Mouse (Mus musculus) lung, postnatal 14 days (tissue): ENCODE data around the gene Peak1.

Source experiments
- DNase-seq: peaks from one replicate; pipeline ENCODE4 v3.0.0; 2021

Gene Peak1

DNA sequence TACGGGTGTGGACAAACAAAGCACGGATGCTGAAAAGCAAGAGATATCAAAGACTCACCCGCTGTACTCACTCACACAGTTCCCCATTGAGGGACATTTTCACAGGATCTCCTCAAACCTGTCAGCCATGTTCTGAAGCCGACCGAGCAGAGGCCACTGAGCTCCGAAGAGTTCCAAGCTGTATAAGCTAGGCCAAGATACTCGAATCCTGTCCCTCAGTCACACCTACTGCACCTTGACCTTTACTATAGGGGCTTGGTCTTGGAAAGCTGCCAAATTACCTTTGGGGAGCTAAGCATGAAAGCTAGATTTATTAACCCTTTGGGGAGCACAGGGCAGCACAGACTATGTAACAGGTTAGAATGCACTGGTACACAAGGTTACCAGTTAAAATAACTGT lies 174.0 kb downstream of the Peak1 start:
- DNase-seq = no peak

DNA sequence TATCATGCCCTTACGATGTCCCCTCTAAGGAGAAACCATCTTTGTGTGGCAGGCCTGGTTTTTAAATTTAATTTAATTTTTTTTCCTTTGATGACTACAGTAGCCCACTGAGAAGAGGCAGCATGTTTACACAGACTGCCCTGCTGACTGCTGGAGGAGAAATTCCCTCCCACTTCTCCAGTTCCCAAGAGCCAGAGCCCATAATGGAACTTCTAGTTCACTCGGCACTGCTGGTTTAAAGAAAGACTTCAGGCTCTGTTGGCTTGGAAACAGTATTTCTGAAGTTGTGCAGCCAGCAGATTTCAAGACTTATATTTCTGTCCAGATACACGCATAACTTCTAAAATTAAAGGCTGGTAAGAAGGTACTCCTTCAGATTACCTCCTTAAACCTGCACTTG lies 175.2 kb downstream of the Peak1 start:
- DNase-seq = no peak

DNA sequence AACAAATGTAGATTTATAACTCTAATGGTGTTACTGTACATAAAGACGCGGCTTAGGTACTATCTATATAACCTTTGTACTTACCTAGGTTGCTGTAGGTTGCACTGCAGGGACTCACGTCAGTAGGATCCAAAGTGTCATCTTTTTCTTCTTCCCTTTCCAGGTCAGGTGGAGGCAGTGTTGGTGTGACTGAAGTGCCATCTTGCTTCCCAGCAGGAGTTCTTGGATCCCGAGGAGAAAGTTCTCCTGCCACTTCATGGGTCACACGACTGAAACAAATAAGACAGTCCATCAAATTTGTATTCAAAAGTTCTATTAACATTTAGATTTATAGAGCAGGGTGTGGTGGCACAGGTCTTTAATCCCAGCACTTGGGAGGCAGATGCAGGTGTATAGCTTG lies 176.8 kb downstream of the Peak1 start:
- DNase-seq = no peak

DNA sequence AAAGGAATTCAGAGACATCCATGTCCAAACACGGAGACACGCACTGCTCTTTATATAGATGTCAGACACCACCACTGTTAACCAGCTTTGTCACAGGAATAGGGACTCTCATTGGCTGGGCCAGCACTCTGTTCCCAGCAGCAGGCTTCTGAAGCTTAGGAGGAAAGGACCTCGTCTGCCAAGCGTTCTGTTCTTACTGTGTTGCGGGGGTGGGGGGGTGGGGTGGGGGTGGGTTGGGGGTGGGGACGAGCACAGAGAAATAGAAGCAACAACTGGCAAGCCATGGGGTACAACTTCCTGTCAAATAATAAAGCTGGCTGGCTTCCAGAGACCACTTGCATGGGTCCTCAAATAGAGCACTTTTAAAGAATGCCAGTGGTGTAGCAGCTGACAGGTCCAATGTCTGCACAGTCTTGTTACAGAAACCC lies 182.0 kb downstream of the Peak1 start:
- no peak for DNase-seq

DNA sequence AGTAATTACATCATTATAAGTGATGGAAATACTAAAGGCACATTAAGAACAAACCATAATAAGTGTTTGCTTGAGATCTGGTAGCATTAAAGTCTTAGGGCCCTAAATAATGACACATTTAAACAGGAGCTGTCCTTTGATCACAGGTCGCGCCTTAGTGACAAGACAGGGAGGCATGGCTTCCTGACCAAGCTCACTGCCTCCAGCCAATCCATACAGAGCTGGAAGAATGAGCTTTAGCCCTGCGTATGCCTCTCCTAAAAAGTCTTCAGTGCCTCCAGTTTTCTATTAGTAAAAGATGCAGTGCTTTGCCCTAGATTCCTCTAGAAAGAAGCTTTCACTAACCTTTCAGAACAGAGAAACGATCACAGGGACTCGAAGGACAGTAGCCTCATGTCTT lies 182.6 kb downstream of the Peak1 start:
- DNase-seq = no peak

DNA sequence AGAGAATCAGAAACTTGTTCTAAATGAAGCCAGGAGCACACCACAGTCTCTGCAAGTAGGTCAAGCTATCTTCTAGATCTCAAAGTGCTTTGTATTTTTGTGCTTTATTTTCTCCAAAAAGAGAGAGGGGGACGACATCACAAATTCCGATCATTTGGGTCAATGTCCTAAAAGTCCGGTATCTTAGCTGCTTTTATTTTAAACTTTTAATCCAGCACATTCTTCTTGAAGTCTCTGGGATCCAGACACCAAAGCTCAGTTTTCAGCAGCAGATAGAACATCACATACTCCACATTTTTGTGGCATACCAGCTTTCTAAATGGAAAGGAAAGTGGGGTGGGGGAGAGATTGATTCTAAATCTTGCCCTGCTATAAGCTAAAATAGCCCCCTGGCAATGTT lies 183.3 kb downstream of the Peak1 start:
- DNase-seq = no peak

DNA sequence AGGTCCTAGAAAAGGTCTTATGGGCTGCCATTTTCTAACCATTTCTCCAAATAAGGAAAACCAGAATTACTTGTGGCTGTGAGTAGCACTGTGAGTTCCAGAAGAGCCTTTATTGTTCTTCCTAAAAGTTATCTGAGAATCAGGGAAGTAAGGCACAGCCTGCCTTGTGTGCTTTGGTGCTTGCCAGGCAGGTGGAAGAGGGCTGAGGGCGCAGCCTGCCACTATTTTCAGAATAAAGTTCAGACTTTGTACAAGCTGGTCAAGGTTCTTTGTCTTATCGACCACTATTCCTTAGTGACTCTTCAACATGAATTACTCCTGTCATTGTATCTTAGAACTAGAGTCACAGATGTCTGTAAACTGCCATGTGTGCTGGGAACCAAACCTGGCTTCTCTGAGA lies 184.6 kb downstream of the Peak1 start:
- DNase-seq = no peak

DNA sequence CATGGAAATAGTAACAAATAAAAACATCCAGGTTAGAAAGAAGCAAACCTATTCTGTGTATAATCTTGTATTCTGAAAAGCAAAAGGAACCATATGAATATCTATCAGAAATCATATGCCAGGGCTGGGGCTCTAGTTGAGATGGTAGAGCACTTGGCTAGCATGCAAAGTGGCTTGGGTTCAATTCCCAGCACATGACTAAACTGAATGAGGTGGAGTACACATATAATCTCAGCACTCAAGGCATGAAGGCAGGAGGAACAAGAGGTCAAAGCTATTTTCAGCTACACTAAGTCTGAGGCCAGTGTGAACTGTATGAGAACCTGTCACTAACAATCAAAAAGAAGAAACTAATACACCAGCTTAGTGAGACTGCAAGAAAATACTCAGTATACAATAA lies 187.0 kb downstream of the Peak1 start:
- DNase-seq = no peak

DNA sequence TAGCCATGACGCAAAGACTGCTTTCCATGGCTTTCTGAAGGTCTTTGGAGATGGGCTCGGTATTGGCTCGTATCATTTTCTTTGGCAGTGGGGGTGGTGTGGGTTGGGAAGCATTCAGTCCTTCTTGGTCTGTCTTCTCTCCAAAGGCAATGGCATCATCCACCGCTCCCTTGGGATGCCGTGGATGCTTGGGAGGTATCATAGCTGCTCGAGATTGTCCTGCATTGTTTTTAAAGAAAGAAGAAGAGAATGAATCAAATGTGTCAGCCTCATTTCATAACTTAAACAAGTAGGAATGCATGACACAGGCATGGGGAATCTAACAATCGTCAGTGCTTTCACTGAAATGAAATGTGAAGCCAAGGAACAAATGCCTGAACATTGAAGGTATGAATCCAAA lies 190.2 kb downstream of the Peak1 start:
- DNase-seq = no peak

DNA sequence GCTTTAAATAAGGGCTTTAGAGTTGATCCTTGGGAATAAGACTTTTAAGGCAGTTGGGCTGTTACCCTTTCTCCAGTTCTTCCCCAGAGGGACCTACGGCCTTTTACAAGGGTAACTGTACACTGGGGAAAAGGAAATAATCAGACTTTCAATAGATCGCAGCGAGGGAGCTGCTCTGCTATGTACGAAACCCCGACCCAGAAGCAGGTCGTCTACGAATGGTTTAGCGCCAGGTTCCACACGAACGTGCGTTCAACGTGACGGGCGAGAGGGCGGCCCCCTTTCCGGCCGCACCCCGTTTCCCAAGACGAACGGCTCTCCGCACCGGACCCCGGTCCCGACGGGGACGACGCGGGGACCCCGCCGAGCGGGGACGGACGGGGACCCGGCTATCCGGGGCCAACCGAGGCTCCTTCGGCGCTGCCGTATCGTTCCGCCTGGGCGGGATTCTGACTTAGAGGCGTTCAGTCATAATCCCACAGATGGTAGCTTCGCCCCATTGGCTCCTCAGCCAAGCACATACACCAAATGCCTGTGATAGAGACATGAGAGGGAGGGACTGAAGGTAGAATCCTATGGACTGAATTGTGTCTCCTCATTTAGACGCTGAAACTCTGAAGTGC lies 194.3 kb downstream of the Peak1 start:
- DNase-seq = peak; percentile 71

DNA sequence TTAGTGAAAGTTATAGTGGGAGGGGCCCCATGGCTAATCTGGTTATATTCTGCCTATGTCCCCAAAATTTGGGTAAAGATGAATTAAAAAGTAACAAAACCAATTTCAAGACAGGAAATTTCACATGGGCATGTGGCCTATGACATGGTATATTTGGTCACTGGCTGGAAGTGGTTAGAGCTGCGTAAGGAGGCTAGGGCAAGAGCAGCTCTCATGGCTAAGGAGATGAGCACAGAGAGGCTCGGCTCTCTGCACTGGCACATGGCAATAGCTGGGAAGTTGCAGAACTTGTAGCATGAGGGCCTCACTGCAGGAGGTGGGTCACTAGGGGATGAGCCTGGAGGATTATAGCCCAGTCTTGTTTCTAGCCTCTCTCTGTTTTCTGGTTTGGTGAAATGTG lies 199.0 kb downstream of the Peak1 start:
- DNase-seq = no peak

DNA sequence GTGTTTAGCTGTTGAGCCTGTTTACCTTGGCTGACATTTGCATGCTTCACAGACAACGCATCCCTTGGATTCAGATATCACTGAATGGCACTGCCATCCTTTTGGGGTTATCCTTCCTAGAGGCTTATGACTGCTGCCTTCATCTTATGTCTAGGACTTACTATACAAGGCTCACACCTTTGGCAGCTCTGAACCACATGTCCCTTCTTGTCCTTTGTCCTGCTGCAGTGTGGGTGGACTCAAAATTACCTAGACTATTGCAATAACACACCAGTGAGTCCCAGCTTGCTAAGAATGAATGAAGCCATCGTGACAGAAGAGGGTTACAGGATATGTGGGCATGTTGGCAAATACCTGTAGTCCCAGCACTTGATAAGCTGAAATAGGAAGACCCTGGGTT lies 199.8 kb downstream of the Peak1 start:
- no peak for DNase-seq

DNA sequence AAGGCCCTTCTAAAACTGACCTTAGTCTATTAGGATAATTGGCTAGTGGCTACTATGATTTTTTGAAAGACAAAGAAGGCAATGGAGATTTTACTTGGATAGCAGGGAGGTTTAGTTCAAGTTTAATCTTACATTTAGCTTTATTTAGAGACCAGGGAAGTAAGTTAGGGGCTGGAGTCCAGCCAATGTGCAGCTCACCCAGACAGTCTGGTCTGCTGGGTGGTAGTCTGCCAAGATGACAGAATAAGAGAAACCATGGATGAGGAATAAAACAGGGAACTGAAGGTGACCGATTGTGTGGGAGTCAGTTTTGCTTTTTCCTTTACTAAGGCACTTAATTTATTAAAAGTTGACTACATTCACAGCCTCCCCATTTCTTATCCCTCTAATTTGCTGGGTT lies 200.5 kb downstream of the Peak1 start:
- DNase-seq = peak; percentile 16

DNA sequence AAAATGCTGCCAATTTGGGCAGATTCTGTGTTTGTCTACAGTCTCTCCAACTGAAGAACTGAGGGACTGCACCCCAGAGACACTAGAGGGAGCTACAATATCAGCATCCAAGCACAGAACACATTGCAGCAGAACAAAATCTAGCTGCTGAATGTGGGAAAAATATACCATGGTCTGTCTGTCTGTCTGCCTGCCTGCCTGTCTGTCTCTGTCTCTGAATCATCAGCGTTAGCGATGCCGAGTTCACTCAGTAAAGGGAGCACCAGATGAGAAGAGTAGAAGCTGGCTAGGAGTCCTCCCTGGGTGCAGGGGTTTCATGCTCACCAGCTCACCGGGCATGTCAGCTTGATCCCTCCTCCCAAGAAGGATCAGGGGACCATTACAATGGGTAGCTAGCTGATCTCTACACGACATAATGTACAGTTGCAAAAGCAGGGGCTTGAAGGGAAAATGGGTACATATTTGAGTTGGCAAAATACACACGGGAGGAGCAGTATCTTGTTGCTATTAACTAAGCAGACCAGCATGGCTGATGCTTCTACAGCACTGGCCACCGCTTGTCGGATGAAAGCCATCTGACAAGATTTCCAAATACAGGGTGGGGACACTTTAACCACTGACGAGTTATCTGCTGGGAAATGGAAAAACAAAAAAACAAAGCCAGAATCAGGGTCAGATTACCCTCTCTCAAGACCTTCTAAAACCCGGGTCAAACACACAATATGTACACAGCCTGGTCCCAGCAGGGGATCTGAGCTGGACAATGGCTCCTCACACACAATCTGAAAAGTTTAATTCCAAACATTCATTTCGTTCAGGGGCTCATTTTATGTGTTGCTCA lies 204.2 kb downstream of the Peak1 start:
- peak; percentile 51 for DNase-seq

DNA sequence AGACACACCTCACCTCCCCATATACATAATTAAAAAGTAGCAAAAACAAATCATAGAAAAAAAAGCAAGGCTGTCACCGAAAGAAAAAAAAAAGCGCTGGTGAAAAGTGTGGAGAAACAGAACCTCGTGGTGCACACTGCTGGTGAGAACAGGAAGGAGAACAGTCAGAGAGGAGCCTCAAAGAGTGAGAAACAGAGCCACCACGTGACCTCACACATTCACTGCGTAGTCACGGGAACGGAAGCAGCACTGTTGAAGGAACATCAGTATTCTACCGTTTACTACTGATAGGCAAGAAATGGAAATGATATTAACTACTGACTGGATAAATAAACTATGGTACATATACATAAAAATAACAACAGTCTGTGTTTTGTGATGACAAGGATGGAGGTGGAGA lies 209.1 kb downstream of the Peak1 start:
- no peak for DNase-seq

DNA sequence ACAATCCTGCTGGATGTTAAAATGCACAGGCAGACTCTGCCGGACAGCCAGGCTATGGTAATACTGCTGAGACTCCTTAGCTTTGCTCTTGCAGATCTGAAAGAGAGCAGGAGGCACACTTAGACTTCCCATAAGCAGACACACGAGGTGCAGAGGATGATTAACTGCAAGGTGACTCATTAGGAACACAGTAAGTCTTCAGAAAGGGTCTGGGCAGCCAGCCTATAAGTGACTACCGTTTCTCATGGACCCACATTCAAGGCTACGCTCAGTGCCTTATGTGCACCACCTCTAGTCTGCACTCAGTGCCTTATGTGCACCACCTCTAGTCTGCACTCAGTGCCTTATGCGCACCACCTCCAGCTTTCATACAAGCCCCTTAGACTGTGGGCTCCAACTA lies 210.4 kb downstream of the Peak1 start:
- no peak for DNase-seq

DNA sequence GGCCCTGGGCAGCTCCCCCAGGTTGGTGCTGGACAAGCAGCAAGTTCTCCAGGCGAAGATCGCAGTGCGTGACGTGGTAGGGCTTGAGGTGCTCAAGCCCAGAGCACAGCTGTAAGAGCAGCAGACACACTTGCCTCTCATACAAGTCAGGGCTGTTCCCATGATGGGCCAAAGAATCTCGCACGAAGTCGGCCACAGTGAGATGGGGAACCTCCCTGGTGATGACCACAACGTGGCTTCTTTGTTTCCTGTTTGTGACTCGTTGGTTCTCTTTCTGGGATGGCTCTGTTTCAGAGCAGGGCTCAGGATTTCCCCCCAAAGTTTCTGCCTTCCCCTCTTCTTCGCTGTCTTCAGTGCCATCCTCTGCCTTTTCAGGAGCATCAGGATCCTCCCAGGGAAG lies 210.8 kb downstream of the Peak1 start:
- DNase-seq = no peak

DNA sequence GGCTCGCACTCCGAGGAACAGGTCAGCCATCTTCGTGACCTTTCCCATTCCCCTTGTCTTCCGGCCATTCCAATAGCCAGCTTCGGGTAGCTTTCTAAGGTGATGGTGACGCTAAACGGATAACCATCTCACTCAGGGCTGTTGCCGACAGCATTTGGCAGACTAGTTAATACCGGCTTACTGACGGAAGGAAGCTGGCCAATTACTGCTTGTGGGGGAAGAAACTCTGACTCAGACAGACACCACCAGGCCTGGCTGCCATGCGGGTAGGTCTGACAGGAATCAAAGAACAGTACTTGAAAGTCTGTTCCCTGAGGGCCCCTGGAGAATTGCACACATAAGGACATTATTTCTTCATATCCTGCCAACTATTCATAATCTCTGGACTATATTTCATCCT lies 212.5 kb downstream of the Peak1 start:
- DNase-seq = no peak

DNA sequence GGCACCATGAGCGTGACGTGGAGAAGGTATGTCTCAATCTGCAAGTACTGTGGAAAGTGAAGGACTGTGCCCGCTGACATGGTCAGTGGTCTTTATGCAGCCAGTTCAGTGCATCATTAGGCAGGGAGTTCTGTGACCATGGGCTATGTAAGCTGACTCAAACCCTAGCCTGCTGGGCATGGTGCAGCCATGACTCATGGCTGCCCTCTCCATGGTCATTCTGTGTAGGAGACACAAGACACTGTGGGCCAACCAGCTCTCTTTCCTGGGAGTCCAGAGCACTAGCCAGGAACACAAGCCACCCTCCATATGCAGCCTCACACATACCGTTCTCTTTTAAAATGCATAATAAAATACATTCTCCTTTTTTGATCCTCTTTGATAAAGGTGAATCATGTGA lies 213.6 kb downstream of the Peak1 start:
- DNase-seq = no peak

DNA sequence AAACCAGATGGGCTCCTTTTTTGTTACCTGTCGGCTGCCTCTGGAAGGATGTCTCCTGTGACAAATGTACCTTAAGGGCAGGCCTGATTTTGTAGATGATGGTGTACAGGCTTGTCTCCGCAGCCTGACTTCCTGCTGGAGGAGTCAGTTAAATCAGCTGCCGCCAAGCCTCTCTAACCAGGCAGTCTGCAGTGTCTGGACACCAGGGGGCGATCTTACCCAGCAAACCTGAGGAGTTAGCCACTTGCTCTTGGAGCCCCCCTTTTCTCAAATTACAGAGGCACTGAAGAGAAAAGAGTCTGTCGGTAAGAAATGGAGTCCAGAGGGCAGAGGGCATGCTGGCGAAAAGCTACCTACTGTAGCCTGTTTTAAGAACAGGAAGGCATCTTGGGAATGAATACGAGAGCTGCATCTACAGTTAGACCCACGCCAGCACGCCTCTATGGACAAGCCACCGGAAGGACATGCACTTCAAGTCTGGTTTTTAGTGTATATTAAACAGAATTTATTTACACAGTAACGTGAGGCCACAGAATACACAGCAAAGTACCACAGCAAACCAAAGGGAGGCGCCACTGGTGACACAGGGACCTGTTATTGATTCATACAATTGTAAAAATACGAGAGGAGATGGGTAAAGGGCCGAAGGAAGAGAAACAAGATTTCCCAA lies 217.1 kb downstream of the Peak1 start:
- DNase-seq = peak; percentile 89

DNA sequence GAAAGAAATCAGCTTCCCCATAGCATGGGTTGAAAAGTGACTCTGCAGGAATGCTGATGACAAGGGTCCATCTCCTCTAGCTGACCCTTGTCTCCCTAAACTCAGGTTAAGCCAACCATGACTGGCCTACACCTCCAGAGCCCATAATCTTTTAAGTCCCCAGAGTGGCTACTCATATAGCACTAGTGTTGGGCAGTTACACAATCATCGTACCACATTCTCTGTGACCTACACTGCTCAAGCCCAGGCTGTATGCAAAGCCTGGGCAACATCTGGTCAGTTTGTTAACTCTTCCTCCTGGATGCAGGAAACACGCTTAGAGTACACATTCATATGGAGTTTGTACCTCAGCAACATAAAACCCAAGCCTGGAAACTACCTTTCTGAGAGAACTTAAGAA lies 217.7 kb downstream of the Peak1 start:
- DNase-seq = no peak

DNA sequence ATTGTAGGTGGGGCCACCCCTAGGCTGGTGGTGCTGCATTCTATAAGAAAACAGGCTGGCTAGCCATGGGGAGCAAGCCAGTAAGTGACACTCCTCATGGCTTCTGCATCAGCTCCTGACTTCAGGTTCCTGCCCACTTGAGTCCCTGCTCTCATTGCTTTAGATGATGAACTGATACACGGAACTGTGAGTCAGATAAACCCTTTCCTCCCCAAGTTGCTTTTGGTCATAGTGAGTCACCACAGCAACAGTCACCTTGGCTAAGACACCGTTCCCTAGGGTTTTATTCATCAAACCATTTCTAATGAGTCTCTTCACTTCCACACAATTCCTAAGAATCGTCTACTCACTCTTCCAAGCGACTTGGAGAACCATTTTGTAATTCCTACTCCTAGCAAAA lies 220.9 kb downstream of the Peak1 start:
- DNase-seq = no peak

DNA sequence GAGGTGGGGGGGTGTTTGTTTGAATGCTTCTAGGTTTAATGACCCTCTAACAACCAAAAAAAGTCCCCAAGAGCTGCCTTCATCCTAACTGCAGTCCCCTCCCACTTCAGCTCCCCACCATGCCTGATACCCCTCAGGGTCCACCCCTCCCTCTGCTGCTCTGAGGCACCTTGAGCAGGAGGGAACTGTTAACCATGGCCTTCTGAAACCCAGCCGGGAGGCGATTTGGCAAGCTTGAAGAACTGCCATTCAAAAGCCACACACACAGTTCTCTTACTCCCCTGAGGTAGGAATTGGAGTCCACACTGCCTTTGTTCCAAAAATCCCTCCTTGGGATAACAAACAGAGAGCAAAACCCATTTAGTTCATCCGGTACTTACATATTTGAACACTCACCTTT lies 222.7 kb downstream of the Peak1 start:
- DNase-seq = no peak
